ENCODE assay signal across 8 mouse cellular contexts in genomic region chr11:51648566-51648965, GRCm38 (mm10). TPM values are rescaled to one million over a fixed set of nuclear protein-coding genes. Genes with fewer than 3 reads are reported as not detected.
A peak's percentile ranks its signal among the peaks of the same experiment; 100 is the strongest.
DNase-seq lines count a peak whose midpoint lies in the region; ATAC-seq and TF ChIP-seq lines count a peak whose summit lies in the region.

No protein-coding gene starts in this region.

- intact Hi-C loops in heart, postnatal 25 days (cut with DNase I), result loop anchor here (5.0 kb wide), 1 partner anchor 34 kb away; no protein-coding TSS in a partner anchor
- intact Hi-C loops in left cerebral cortex, postnatal 14 days (cut with DNase I), result no loop called here

- 20% methylated on average over 3 of the region's 3 CpGs for WGBS in heart, embryonic 10.5 days
- WGBS in embryonic facial prominence, embryonic 14.5 days, result 24% methylated on average over 3 of the region's 3 CpGs
- WGBS in kidney, postnatal 0 days, result 28% methylated on average over 3 of the region's 3 CpGs
- WGBS in midbrain, embryonic 15.5 days, result 5% methylated on average over 3 of the region's 3 CpGs

- H3K9me3 ChIP-seq in heart, embryonic 10.5 days, result no peaks in the 10 kb centered on the region
- no peaks in the 10 kb centered on the region for H3K9me3 ChIP-seq in embryonic facial prominence, embryonic 14.5 days (ENCODE audit: control insufficient read depth, low read length)
- H3K9me3 ChIP-seq in kidney, postnatal 0 days (replicated peaks; ENCODE audit: low read length), result no peaks in the 10 kb centered on the region
- no peaks in the 10 kb centered on the region for H3K9me3 ChIP-seq in midbrain, embryonic 15.5 days

- H3K4me3 ChIP-seq in heart, embryonic 10.5 days, result peak overlapping the region; percentile 79; the same call in 1 of the 2 replicates
- peak overlapping the region; percentile 68 for H3K4me3 ChIP-seq in embryonic facial prominence, embryonic 14.5 days (ENCODE audit: low read depth, low read length)
- H3K4me3 ChIP-seq in kidney, postnatal 0 days (replicated peaks; ENCODE audit: low read depth, low read length), result peak overlapping the region; percentile 58; the same call in 1 of the 2 replicates
- no peak overlapping the region for H3K4me3 ChIP-seq in midbrain, embryonic 15.5 days

- H3K27ac ChIP-seq in heart, embryonic 10.5 days, result peak overlapping the region; percentile 13; the same call in 1 of the 2 replicates
- peak overlapping the region; percentile 71 for H3K27ac ChIP-seq in embryonic facial prominence, embryonic 14.5 days (replicated peaks; ENCODE audit: low read depth, low read length)
- peak overlapping the region; percentile 43; the same call in 1 of the 2 replicates for H3K27ac ChIP-seq in kidney, postnatal 0 days
- H3K27ac ChIP-seq in midbrain, embryonic 15.5 days, result no peak overlapping the region

- peak overlapping the region; percentile 79 for H3K9ac ChIP-seq in embryonic facial prominence, embryonic 14.5 days (ENCODE audit: low read depth, low read length)
- no peak overlapping the region; the same call in 1 of the 2 replicates for H3K9ac ChIP-seq in kidney, postnatal 0 days (ENCODE audit: low read depth, low read length)
- no peak overlapping the region for H3K9ac ChIP-seq in midbrain, embryonic 15.5 days

- ATAC-seq in embryonic facial prominence, embryonic 14.5 days (ENCODE audit: low read depth), result 0 out of 2 replicates have a peak, but pooled peaks have one; percentile 32
- 0 out of 2 replicates have a peak, but pooled peaks have one; percentile 12 for ATAC-seq in kidney, postnatal 0 days (replicated peaks; ENCODE audit: low FRiP score, low read depth)
- ATAC-seq in midbrain, embryonic 15.5 days (replicated peaks), result 0 out of 2 replicates have a peak, but pooled peaks have one; percentile 7

- peaks cover 55% of the 10 kb centered on the region for H3K4me1 ChIP-seq in heart, embryonic 10.5 days
- H3K4me1 ChIP-seq in embryonic facial prominence, embryonic 14.5 days (ENCODE audit: control insufficient read depth, insufficient read depth, low read length), result peaks cover 16% of the 10 kb centered on the region; the same call in 1 of the 2 replicates
- H3K4me1 ChIP-seq in kidney, postnatal 0 days (replicated peaks; ENCODE audit: insufficient read depth, low read length), result peaks cover 11% of the 10 kb centered on the region; the same call in 1 of the 2 replicates
- peaks cover 26% of the 10 kb centered on the region for H3K4me1 ChIP-seq in midbrain, embryonic 15.5 days

- H3K27me3 ChIP-seq in heart, embryonic 10.5 days (ENCODE audit: insufficient read depth, poor library complexity, severe bottlenecking), result peaks cover 23% of the 10 kb centered on the region
- H3K27me3 ChIP-seq in embryonic facial prominence, embryonic 14.5 days (replicated peaks; ENCODE audit: control insufficient read depth, insufficient read depth, low read length), result no peaks in the 10 kb centered on the region
- H3K27me3 ChIP-seq in kidney, postnatal 0 days (ENCODE audit: insufficient read depth, low read length), result no peaks in the 10 kb centered on the region
- H3K27me3 ChIP-seq in midbrain, embryonic 15.5 days (replicated peaks), result peaks cover 14% of the 10 kb centered on the region

- H3K36me3 ChIP-seq in heart, embryonic 10.5 days, result peaks cover 20% of the 10 kb centered on the region
- H3K36me3 ChIP-seq in embryonic facial prominence, embryonic 14.5 days (ENCODE audit: control insufficient read depth, insufficient read depth, low read length), result peaks cover 9% of the 10 kb centered on the region; the same call in 1 of the 2 replicates
- H3K36me3 ChIP-seq in kidney, postnatal 0 days (ENCODE audit: insufficient read depth, low read length), result peaks cover 8% of the 10 kb centered on the region; the same call in 1 of the 2 replicates
- no peaks in the 10 kb centered on the region for H3K36me3 ChIP-seq in midbrain, embryonic 15.5 days (replicated peaks)

- DNase-seq in heart, embryonic 10.5 days (ENCODE audit: low spot score), result no peak
- DNase-seq in heart, postnatal 25 days (ENCODE audit: low spot score), result no peak
- peak; percentile 63 for DNase-seq in embryonic facial prominence, embryonic 14.5 days (ENCODE audit: low spot score)
- DNase-seq in kidney, postnatal 0 days (ENCODE audit: low spot score), result peak; percentile 49
- DNase-seq in frontal cortex, postnatal 14 days (ENCODE audit: low spot score in 2 of 2), result no peak
- no peak for DNase-seq in left cerebral cortex, postnatal 14 days (ENCODE audit: low spot score in 2 of 2)
- no peak for DNase-seq in thymus, postnatal 10 days (ENCODE audit: low spot score in 2 of 2)

- H3K4me2 ChIP-seq in embryonic facial prominence, embryonic 14.5 days (ENCODE audit: low read depth, low read length), result peak overlapping the region; percentile 95
- H3K4me2 ChIP-seq in kidney, postnatal 0 days (ENCODE audit: low read length), result peak overlapping the region; percentile 79
- 0 out of 2 replicates have a peak overlapping the region, but pooled peaks have one; percentile 97 for H3K4me2 ChIP-seq in midbrain, embryonic 15.5 days

- no peak for TF ChIP-seq CTCF in kidney, postnatal 0 days (IDR thresholded peaks at IDR 0.05; ENCODE audit: low read depth)

RNA-seq across cellular contexts. Expression of gene N4bp3, which starts 2.1 kb away (rescaled TPM):
- polyA plus RNA-seq in heart, embryonic 10.5 days (2016; fragmentation: Nextera tagmentation; extraction: Ambion mirVana), result 6.9 and 12.0 TPM in 2 replicates
- 10 to 100 TPM; 11.6 to 16.1 TPM for total RNA-seq in heart, postnatal 25 days (2021)
- polyA plus RNA-seq in embryonic facial prominence, embryonic 14.5 days (2014; fragmentation: Nextera tagmentation; extraction: Ambion mirVana), result 32.1 and 37.8 TPM in 2 replicates
- polyA plus RNA-seq in kidney, postnatal 0 days (2015; fragmentation: Nextera tagmentation; extraction: Ambion mirVana), result 28.5 and 30.6 TPM in 2 replicates
- 20.5 and 21.1 TPM in 2 replicates for polyA plus RNA-seq in midbrain, embryonic 15.5 days (2015; fragmentation: Nextera tagmentation; extraction: Ambion mirVana)
- total RNA-seq in left cerebral cortex, postnatal 14 days (2021), result 10 to 100 TPM in 1 of 2 experiments, 1 to 10 TPM in 1; 9.1 to 11.0 TPM

RNA-seq across cellular contexts. Expression of gene D930048N14Rik, which starts 2.2 kb away (rescaled TPM):
- 0.78 and 1.6 TPM in 2 replicates for polyA plus RNA-seq in heart, embryonic 10.5 days (2016; fragmentation: Nextera tagmentation; extraction: Ambion mirVana)
- under 1 TPM; 0.50 to 0.68 TPM for total RNA-seq in heart, postnatal 25 days (2021)
- 2.8 and 3.3 TPM in 2 replicates for polyA plus RNA-seq in embryonic facial prominence, embryonic 14.5 days (2014; fragmentation: Nextera tagmentation; extraction: Ambion mirVana)
- 1.9 and 2.0 TPM in 2 replicates for polyA plus RNA-seq in kidney, postnatal 0 days (2015; fragmentation: Nextera tagmentation; extraction: Ambion mirVana)
- polyA plus RNA-seq in midbrain, embryonic 15.5 days (2015; fragmentation: Nextera tagmentation; extraction: Ambion mirVana), result 0.91 and 0.94 TPM in 2 replicates
- 1 to 10 TPM in 1 of 2 experiments, under 1 TPM in 1; 0.91 to 1.1 TPM for total RNA-seq in left cerebral cortex, postnatal 14 days (2021)

RNA-seq across cellular contexts. Expression of gene Rmnd5b, which starts 12.9 kb away (rescaled TPM):
- polyA plus RNA-seq in heart, embryonic 10.5 days (2016; fragmentation: Nextera tagmentation; extraction: Ambion mirVana), result 34.3 and 37.9 TPM in 2 replicates
- 10 to 100 TPM; 14.1 to 17.2 TPM for total RNA-seq in heart, postnatal 25 days (2021)
- polyA plus RNA-seq in embryonic facial prominence, embryonic 14.5 days (2014; fragmentation: Nextera tagmentation; extraction: Ambion mirVana), result 44.2 and 50.4 TPM in 2 replicates
- 40.8 and 42.5 TPM in 2 replicates for polyA plus RNA-seq in kidney, postnatal 0 days (2015; fragmentation: Nextera tagmentation; extraction: Ambion mirVana)
- polyA plus RNA-seq in midbrain, embryonic 15.5 days (2015; fragmentation: Nextera tagmentation; extraction: Ambion mirVana), result 83.7 and 89.3 TPM in 2 replicates
- total RNA-seq in left cerebral cortex, postnatal 14 days (2021), result 10 to 100 TPM; 52.3 to 54.6 TPM

RNA-seq across cellular contexts. Expression of gene Nhp2, which starts 29.0 kb away (rescaled TPM):
- polyA plus RNA-seq in heart, embryonic 10.5 days (2016; fragmentation: Nextera tagmentation; extraction: Ambion mirVana), result 154 and 210 TPM in 2 replicates
- total RNA-seq in heart, postnatal 25 days (2021), result 10 to 100 TPM; 17.6 to 17.9 TPM
- polyA plus RNA-seq in embryonic facial prominence, embryonic 14.5 days (2014; fragmentation: Nextera tagmentation; extraction: Ambion mirVana), result 158 and 162 TPM in 2 replicates
- 134 and 136 TPM in 2 replicates for polyA plus RNA-seq in kidney, postnatal 0 days (2015; fragmentation: Nextera tagmentation; extraction: Ambion mirVana)
- polyA plus RNA-seq in midbrain, embryonic 15.5 days (2015; fragmentation: Nextera tagmentation; extraction: Ambion mirVana), result 91.5 and 95.2 TPM in 2 replicates
- 10 to 100 TPM; 46.5 to 49.4 TPM for total RNA-seq in left cerebral cortex, postnatal 14 days (2021)

RNA-seq across cellular contexts. Expression of gene 0610009B22Rik, which starts 40.1 kb away (rescaled TPM):
- polyA plus RNA-seq in heart, embryonic 10.5 days (2016; fragmentation: Nextera tagmentation; extraction: Ambion mirVana), result 61.4 and 67.7 TPM in 2 replicates
- 10 to 100 TPM; 35.1 to 36.7 TPM for total RNA-seq in heart, postnatal 25 days (2021)
- 77.5 and 82.9 TPM in 2 replicates for polyA plus RNA-seq in embryonic facial prominence, embryonic 14.5 days (2014; fragmentation: Nextera tagmentation; extraction: Ambion mirVana)
- polyA plus RNA-seq in kidney, postnatal 0 days (2015; fragmentation: Nextera tagmentation; extraction: Ambion mirVana), result 156 and 163 TPM in 2 replicates
- polyA plus RNA-seq in midbrain, embryonic 15.5 days (2015; fragmentation: Nextera tagmentation; extraction: Ambion mirVana), result 81.7 and 86.0 TPM in 2 replicates
- total RNA-seq in left cerebral cortex, postnatal 14 days (2021), result 10 to 100 TPM; 31.3 to 31.6 TPM

Comparison
In these comparisons a context has a peak if more than half of its experiments do, and no peak if none do; other contexts are left out.
1. DNase-seq: peak in embryonic facial prominence, embryonic 14.5 days (single experiment) and kidney, postnatal 0 days (single experiment); none in heart, embryonic 10.5 days (single experiment), heart, postnatal 25 days (single experiment), frontal cortex, postnatal 14 days (0 of 2), left cerebral cortex, postnatal 14 days (0 of 2) and thymus, postnatal 10 days (0 of 2).
2. Peak in every context shown above with its lines, with median percentiles within 50 percentile points of each other: ATAC-seq and H3K4me2 ChIP-seq.